Mouse (Mus musculus): Measurements from ENCODE around the gene Rundc3a. TPM values are rescaled to one million over a fixed set of nuclear protein-coding genes. Genes with fewer than 3 reads are reported as not detected.

Rundc3a gene
- polyA plus RNA-seq, 1 experiment from 2014 or later = 7.0 TPM

- 69% methylated on average over 10 of the region's 10 CpGs for WGBS
- DNase-seq (ENCODE audit: low spot score) (no peak), ATAC-seq (replicated peaks; ENCODE audit: low FRiP score, low read depth) (no peak)
- Histone ChIP-seq H3K27me3 (ENCODE audit: insufficient read depth, low read length) (no peaks in the 10 kb centered on the region), H3K9me3 (replicated peaks; ENCODE audit: low read length) (no peaks in the 10 kb centered on the region), H3K36me3 (ENCODE audit: insufficient read depth, low read length) (no peaks in the 10 kb centered on the region), H3K9ac (ENCODE audit: low read depth, low read length) (no peak overlapping the region), H3K27ac (no peak overlapping the region), H3K4me3 (replicated peaks; ENCODE audit: low read depth, low read length) (no peak overlapping the region), H3K4me2 (ENCODE audit: low read length) (no peak overlapping the region), H3K4me1 (replicated peaks; ENCODE audit: insufficient read depth, low read length) (no peaks in the 10 kb centered on the region)
- TF ChIP-seq CTCF (IDR thresholded peaks at IDR 0.05; ENCODE audit: low read depth) = no peak
These were observed 22.0 kb downstream of the Rundc3a start for GRCm38 (mm10) chr11:102415034-102415802.

DNA sequence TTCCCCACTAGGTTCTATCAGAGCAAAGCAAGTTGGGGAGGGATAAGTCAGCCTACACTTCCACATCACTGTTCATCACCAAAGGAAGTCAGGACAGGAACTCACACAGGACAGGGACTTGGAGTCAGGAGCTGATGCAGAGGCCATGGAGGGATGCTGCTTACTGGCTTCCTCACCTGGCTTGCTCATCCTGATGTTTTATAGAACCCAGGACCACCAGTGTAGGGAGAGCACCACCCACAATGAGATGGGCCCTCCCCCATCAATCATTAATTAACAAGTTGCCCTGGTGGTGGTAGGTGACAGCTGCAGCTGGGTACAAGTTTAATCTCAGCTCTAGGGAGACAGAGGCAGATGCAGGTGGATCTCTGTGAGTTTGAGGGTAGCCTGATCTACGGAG lies 24.0 kb downstream of the Rundc3a start:
- H3K36me3 ChIP-seq (ENCODE audit: insufficient read depth, low read length) = no peaks in the 10 kb centered on the region
- DNase-seq (ENCODE audit: low spot score) (no peak), ATAC-seq (replicated peaks; ENCODE audit: low FRiP score, low read depth) (no peak)
- H3K27ac ChIP-seq = no peak overlapping the region
- TF ChIP-seq CTCF (IDR thresholded peaks at IDR 0.05; ENCODE audit: low read depth) = no peak
- H3K9ac ChIP-seq (ENCODE audit: low read depth, low read length) = no peak overlapping the region
- 77% methylated on average over 1 of the region's 1 CpGs for WGBS
- H3K27me3 ChIP-seq (ENCODE audit: insufficient read depth, low read length) = no peaks in the 10 kb centered on the region
- no peaks in the 10 kb centered on the region for H3K9me3 ChIP-seq (replicated peaks; ENCODE audit: low read length)
- no peak overlapping the region for H3K4me2 ChIP-seq (ENCODE audit: low read length)
- H3K4me1 ChIP-seq (replicated peaks; ENCODE audit: insufficient read depth, low read length) = no peaks in the 10 kb centered on the region
- no peak overlapping the region for H3K4me3 ChIP-seq (replicated peaks; ENCODE audit: low read depth, low read length)

DNA sequence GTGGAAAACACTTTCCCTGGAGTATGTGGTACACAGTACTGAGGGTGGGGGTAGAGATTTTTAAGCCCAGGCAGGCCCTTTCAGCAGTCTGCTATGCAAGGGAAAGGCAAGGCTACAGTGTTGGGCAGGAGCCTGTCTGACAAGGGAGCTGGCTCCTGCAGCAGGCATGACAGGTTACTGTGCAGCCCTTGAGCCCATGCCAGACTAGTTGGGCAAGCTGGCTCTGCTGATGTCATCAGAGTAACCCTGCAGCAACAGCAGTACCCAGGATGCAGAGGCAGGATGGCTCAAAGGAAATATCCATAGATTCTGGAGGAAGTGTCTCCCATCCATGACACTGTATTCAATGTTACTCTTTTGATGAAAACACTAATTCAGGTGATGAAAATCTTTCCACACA lies 25.7 kb downstream of the Rundc3a start:
- DNase-seq (ENCODE audit: low spot score) = no peak
- Histone ChIP-seq H3K4me3 (replicated peaks; ENCODE audit: low read depth, low read length) (no peak overlapping the region), H3K36me3 (ENCODE audit: insufficient read depth, low read length) (no peaks in the 10 kb centered on the region), H3K27ac (no peak overlapping the region), H3K4me1 (replicated peaks; ENCODE audit: insufficient read depth, low read length) (no peaks in the 10 kb centered on the region), H3K4me2 (ENCODE audit: low read length) (no peak overlapping the region), H3K27me3 (ENCODE audit: insufficient read depth, low read length) (no peaks in the 10 kb centered on the region), H3K9ac (ENCODE audit: low read depth, low read length) (no peak overlapping the region), H3K9me3 (replicated peaks; ENCODE audit: low read length) (no peaks in the 10 kb centered on the region)
- TF ChIP-seq CTCF (IDR thresholded peaks at IDR 0.05; ENCODE audit: low read depth) = no peak
- no peak for ATAC-seq (replicated peaks; ENCODE audit: low FRiP score, low read depth)

GRCm38 (mm10) chr11:102421559-102421958 lies 28.4 kb downstream of the Rundc3a start:
- no peak for ATAC-seq (replicated peaks; ENCODE audit: low FRiP score, low read depth)
- Histone ChIP-seq H3K36me3 (ENCODE audit: insufficient read depth, low read length) (no peaks in the 10 kb centered on the region), H3K4me2 (ENCODE audit: low read length) (no peak overlapping the region), H3K9ac (ENCODE audit: low read depth, low read length) (no peak overlapping the region), H3K27ac (no peak overlapping the region), H3K27me3 (ENCODE audit: insufficient read depth, low read length) (no peaks in the 10 kb centered on the region), H3K4me1 (replicated peaks; ENCODE audit: insufficient read depth, low read length) (no peaks in the 10 kb centered on the region), H3K9me3 (replicated peaks; ENCODE audit: low read length) (no peaks in the 10 kb centered on the region), H3K4me3 (replicated peaks; ENCODE audit: low read depth, low read length) (no peak overlapping the region)
- WGBS = 26% methylated on average over 8 of the region's 8 CpGs
- TF ChIP-seq CTCF (IDR thresholded peaks at IDR 0.05; ENCODE audit: low read depth) = no peak
- no peak for DNase-seq (ENCODE audit: low spot score)

DNA sequence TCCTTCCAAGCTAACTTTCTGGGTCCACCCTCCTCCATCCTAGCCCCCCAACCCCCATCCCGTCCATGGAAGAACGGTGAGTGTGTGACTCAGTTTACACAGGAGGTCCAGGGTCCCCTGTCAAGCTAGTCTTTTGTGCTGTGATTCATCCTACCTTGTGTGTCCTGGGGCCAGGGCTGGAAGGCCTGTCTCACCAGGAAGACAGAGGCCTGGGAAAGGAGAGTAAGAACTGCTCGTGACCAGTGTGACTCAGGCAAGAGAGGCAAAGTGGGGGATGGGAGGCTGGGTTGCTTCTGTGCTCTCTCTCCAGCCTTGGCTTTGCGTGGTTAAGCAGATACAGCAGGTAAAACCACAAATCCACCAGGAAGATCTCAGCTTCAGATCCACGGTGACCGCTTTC lies 31.5 kb downstream of the Rundc3a start:
- TF ChIP-seq CTCF (IDR thresholded peaks at IDR 0.05; ENCODE audit: low read depth) = no peak
- Histone ChIP-seq H3K36me3 (ENCODE audit: insufficient read depth, low read length) (no peaks in the 10 kb centered on the region), H3K9me3 (replicated peaks; ENCODE audit: low read length) (no peaks in the 10 kb centered on the region), H3K9ac (ENCODE audit: low read depth, low read length) (no peak overlapping the region), H3K27me3 (ENCODE audit: insufficient read depth, low read length) (no peaks in the 10 kb centered on the region), H3K27ac (no peak overlapping the region), H3K4me2 (ENCODE audit: low read length) (no peak overlapping the region), H3K4me3 (replicated peaks; ENCODE audit: low read depth, low read length) (no peak overlapping the region), H3K4me1 (replicated peaks; ENCODE audit: insufficient read depth, low read length) (no peaks in the 10 kb centered on the region)
- WGBS = 73% methylated on average over 6 of the region's 6 CpGs
- no peak for DNase-seq (ENCODE audit: low spot score)
- no peak for ATAC-seq (replicated peaks; ENCODE audit: low FRiP score, low read depth)

DNA sequence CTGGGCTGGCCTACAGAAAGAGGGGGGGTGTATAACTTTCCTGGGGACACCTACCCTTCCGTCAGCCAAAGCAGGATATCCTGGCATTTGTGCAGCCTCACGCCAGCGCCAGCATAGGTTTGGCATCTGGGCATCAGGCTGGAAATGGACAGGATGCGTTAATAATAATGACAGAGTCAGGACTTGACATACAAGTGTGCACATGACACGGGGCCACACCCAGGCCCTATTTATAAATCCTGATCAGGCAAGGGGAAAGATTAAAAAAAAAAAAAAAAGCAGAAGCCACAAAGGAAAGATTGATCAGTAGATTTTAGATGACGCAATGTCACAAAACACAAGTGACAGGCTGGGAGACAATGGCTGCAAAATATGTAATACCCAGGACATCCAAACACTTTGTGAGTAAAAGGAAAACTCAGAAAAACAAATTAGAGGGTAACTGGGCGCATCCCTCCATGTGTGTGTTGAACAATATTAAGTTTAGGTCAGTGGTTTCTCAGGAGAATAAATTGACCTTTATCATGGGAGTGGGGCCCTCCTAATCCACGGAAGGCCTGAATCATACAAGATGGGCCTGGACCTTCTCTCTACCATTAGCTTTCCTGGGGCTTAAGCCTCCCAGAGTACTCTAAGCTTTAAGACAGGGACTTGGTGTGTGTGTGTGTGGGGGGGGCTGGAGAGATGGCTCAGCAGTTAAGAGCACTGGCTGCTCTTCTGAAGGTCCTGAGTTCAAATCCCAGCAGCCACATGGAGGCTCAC lies 32.5 kb downstream of the Rundc3a start:
- no peaks in the 10 kb centered on the region for H3K9me3 ChIP-seq (replicated peaks; ENCODE audit: low read length)
- H3K27ac ChIP-seq = no peak overlapping the region
- no peak for TF ChIP-seq CTCF (IDR thresholded peaks at IDR 0.05; ENCODE audit: low read depth)
- ATAC-seq (replicated peaks; ENCODE audit: low FRiP score, low read depth) (no peak), DNase-seq (ENCODE audit: low spot score) (no peak)
- no peaks in the 10 kb centered on the region for H3K4me1 ChIP-seq (replicated peaks; ENCODE audit: insufficient read depth, low read length)
- no peaks in the 10 kb centered on the region for H3K27me3 ChIP-seq (ENCODE audit: insufficient read depth, low read length)
- no peaks in the 10 kb centered on the region for H3K36me3 ChIP-seq (ENCODE audit: insufficient read depth, low read length)
- H3K9ac ChIP-seq (ENCODE audit: low read depth, low read length) = no peak overlapping the region
- H3K4me2 ChIP-seq (ENCODE audit: low read length) = no peak overlapping the region
- H3K4me3 ChIP-seq (replicated peaks; ENCODE audit: low read depth, low read length) = no peak overlapping the region
- 76% methylated on average over 8 of the region's 8 CpGs for WGBS

Data from kidney, postnatal 0 days (tissue).